Mouse (Mus musculus): ENCODE measurements around the gene Tesmin. TPM values are rescaled to one million over a fixed set of nuclear protein-coding genes. Genes with fewer than 3 reads are reported as not detected.

Gene Tesmin
- total RNA-seq (2021): under 1 TPM; 0.30 to 0.41 TPM

GRCm38 (mm10) chr19:3388629-3389057 is at the start of gene Tesmin:
Gene Tesmin, plus strand, starts transcription at chr19:3388857.
- peak; percentile 82 to 97 for DNase-seq (ENCODE audit: extremely low spot score in 1 of 2, low spot score in 2 of 2)
- intact Hi-C loops (cut with DNase I): loop anchor here (5.0 kb wide), 1 partner anchor 64 kb away; no protein-coding TSS in a partner anchor

GRCm38 (mm10) chr19:3339187-3339586 is 49.5 kb upstream of the Tesmin start:
- intact Hi-C loops (cut with DNase I): no loop called here
- no peak for DNase-seq (ENCODE audit: extremely low spot score in 1 of 2, low spot score in 2 of 2)

GRCm38 (mm10) chr19:3341021-3341420 is 47.6 kb upstream of the Tesmin start:
- no peak for DNase-seq (ENCODE audit: extremely low spot score in 1 of 2, low spot score in 2 of 2)
- intact Hi-C loops (cut with DNase I): no loop called here

GRCm38 (mm10) chr19:3343929-3344328 is 44.7 kb upstream of the Tesmin start:
- intact Hi-C loops (cut with DNase I): no loop called here
- DNase-seq (ENCODE audit: extremely low spot score in 1 of 2, low spot score in 2 of 2): no peak

GRCm38 (mm10) chr19:3344636-3345544 is 43.8 kb upstream of the Tesmin start:
- intact Hi-C loops (cut with DNase I): no loop called here
- DNase-seq (ENCODE audit: extremely low spot score in 1 of 2, low spot score in 2 of 2): no peak

GRCm38 (mm10) chr19:3347784-3348183 is 40.9 kb upstream of the Tesmin start:
- intact Hi-C loops (cut with DNase I): no loop called here

GRCm38 (mm10) chr19:3353415-3354111 is 35.1 kb upstream of the Tesmin start:
- intact Hi-C loops (cut with DNase I): no loop called here
- peak; percentile 35 to 81 for DNase-seq (ENCODE audit: extremely low spot score in 1 of 2, low spot score in 2 of 2)

More at GRCm38 (mm10) chr19:3347784-3348183, 40.9 kb upstream of the Tesmin start:
- DNase-seq (ENCODE audit: extremely low spot score in 1 of 2, low spot score in 2 of 2): no peak

GRCm38 (mm10) chr19:3355096-3355495 is 33.6 kb upstream of the Tesmin start:
- intact Hi-C loops (cut with DNase I): no loop called here
- no peak for DNase-seq (ENCODE audit: extremely low spot score in 1 of 2, low spot score in 2 of 2)

GRCm38 (mm10) chr19:3356516-3356915 is 32.1 kb upstream of the Tesmin start:
- DNase-seq (ENCODE audit: extremely low spot score in 1 of 2, low spot score in 2 of 2): no peak
- intact Hi-C loops (cut with DNase I): no loop called here

GRCm38 (mm10) chr19:3357620-3358019 is 31.0 kb upstream of the Tesmin start:
- intact Hi-C loops (cut with DNase I): no loop called here
- DNase-seq (ENCODE audit: extremely low spot score in 1 of 2, low spot score in 2 of 2): no peak

GRCm38 (mm10) chr19:3359841-3360588 is 28.6 kb upstream of the Tesmin start:
- intact Hi-C loops (cut with DNase I): loop anchor here (2.0 kb wide), 1 partner anchor 67 kb away; no protein-coding TSS in a partner anchor
- DNase-seq (ENCODE audit: extremely low spot score in 1 of 2, low spot score in 2 of 2): no peak

GRCm38 (mm10) chr19:3363510-3363909 is 25.1 kb upstream of the Tesmin start:
- intact Hi-C loops (cut with DNase I): no loop called here
- no peak for DNase-seq (ENCODE audit: extremely low spot score in 1 of 2, low spot score in 2 of 2)

- intact Hi-C loops (cut with DNase I): no loop called here
- DNase-seq (ENCODE audit: extremely low spot score in 1 of 2, low spot score in 2 of 2): no peak
These were observed 23.6 kb upstream of the Tesmin start for GRCm38 (mm10) chr19:3365089-3365488.

GRCm38 (mm10) chr19:3368276-3368675 is 20.4 kb upstream of the Tesmin start:
- DNase-seq (ENCODE audit: extremely low spot score in 1 of 2, low spot score in 2 of 2): no peak
- intact Hi-C loops (cut with DNase I): no loop called here

- intact Hi-C loops (cut with DNase I): no loop called here
- peak in 1 of 2 experiments; percentile 72 for DNase-seq (ENCODE audit: extremely low spot score in 1 of 2, low spot score in 2 of 2)
These were observed 15.3 kb upstream of the Tesmin start for GRCm38 (mm10) chr19:3373380-3373779.

- intact Hi-C loops (cut with DNase I): no loop called here
- DNase-seq (ENCODE audit: extremely low spot score in 1 of 2, low spot score in 2 of 2): no peak
These were observed 14.6 kb upstream of the Tesmin start for GRCm38 (mm10) chr19:3374028-3374427.

- intact Hi-C loops (cut with DNase I): no loop called here
- DNase-seq (ENCODE audit: extremely low spot score in 1 of 2, low spot score in 2 of 2): peak in 1 of 2 experiments; percentile 46
These were observed 12.6 kb upstream of the Tesmin start for GRCm38 (mm10) chr19:3375945-3376495.

GRCm38 (mm10) chr19:3376966-3377715 is 11.5 kb upstream of the Tesmin start:
- DNase-seq (ENCODE audit: extremely low spot score in 1 of 2, low spot score in 2 of 2): peak in 1 of 2 experiments; percentile 41
- intact Hi-C loops (cut with DNase I): no loop called here
